Mouse (Mus musculus) heart, postnatal 0 days (tissue): ENCODE measurements around the gene Plekhg3. TPM values are rescaled to one million over a fixed set of nuclear protein-coding genes. Genes with fewer than 3 reads are reported as not detected.

Experiments used
- ATAC-seq: fragments of 200-750 bp; cut with Nextera tagmentation; 2 replicates; pipeline ENCODE4 v1.8.0; 2017; ENCODE audit warnings: low read depth, moderate number of reproducible peaks, moderate library complexity; ENCODE audit not compliant: insufficient read depth
- DNase-seq: peaks from one replicate; pipeline ENCODE4 v3.0.0-alpha.2; 2016; ENCODE audit warnings: low spot score
- H3K27ac ChIP-seq: fragments of 300-500 bp; sonication (generic); 2 replicates; pipeline ENCODE4 v1.5.1; 2014; ENCODE audit warnings: low read depth, mild to moderate bottlenecking
- H3K27me3 ChIP-seq: fragments of 300-500 bp; sonication (generic); 2 replicates; pipeline ENCODE4 v1.6.1; 2014; ENCODE audit warnings: low read length, mixed read lengths; ENCODE audit not compliant: control insufficient read depth, insufficient read depth
- H3K36me3 ChIP-seq: fragments of 300-500 bp; sonication (generic); replicated peaks from 2 replicates; pipeline ENCODE4 v1.6.1; 2014; ENCODE audit warnings: low read length, mixed read lengths; ENCODE audit not compliant: control insufficient read depth, insufficient read depth
- H3K4me1 ChIP-seq: fragments of 300-500 bp; sonication (generic); 2 replicates; pipeline ENCODE4 v1.6.1; 2014; ENCODE audit warnings: antibody characterized with exemption; ENCODE audit not compliant: control insufficient read depth, insufficient read depth
- H3K4me2 ChIP-seq: fragments of 300-500 bp; sonication (generic); 2 replicates; pipeline ENCODE4 v1.6.1; 2014; ENCODE audit warnings: low read depth, mild to moderate bottlenecking, low read length, moderate library complexity
- H3K4me3 ChIP-seq: fragments of 300-500 bp; sonication (generic); 2 replicates; pipeline ENCODE4 v1.5.1; 2014; ENCODE audit warnings: low read depth, low read length
- H3K9ac ChIP-seq: fragments of 300-500 bp; sonication (generic); replicated peaks from 2 replicates; pipeline ENCODE4 v1.6.1; 2014; ENCODE audit warnings: low read depth, low read length, mixed read lengths
- H3K9me3 ChIP-seq: fragments of 300-500 bp; sonication (generic); replicated peaks from 2 replicates; pipeline ENCODE4 v1.6.1; 2016; ENCODE audit warnings: low read length; ENCODE audit not compliant: control insufficient read depth
- CTCF ChIP-seq: IDR thresholded peaks from 2 replicates; pipeline ENCODE4 v1.5.1; 2016; ENCODE audit warnings: antibody characterized with exemption, control low read depth, low read depth
- EP300 ChIP-seq: IDR thresholded peaks from 2 replicates; pipeline ENCODE4 v1.6.1; 2016; ENCODE audit warnings: antibody characterized with exemption, low read depth
- whole genome bisulfite sequencing: fragments of 180-500 bp; shearing (Covaris S2); extraction: QIAGEN DNeasy Blood & Tissue Kit; methylation state at CpG from one replicate; pipeline ENCODE4 v1.1.7; 2014; 5-methylcytosine and 5-hydroxymethylcytosine counted together
- polyA plus RNA-seq: library from polyadenylated mRNA; unstranded; fragments of >200 nt; fragmentation: Nextera tagmentation; extraction: Ambion mirVana; gene quantifications from 2 replicates; pipeline ENCODE4 v1.2.1, GENCODE M21; 2015
- total RNA-seq: library from RNA; depleted of rRNA; stranded (reverse); fragments of >200 nt; gene quantifications from 2 replicates; pipeline ENCODE4 v1.2.3, GENCODE M21; 2014; ENCODE audit warnings: low replicate concordance

Plekhg3 gene
- total and polyA plus RNA-seq, 2 experiments from 2014 or later: 3.7 to 21.7 TPM

DNA sequence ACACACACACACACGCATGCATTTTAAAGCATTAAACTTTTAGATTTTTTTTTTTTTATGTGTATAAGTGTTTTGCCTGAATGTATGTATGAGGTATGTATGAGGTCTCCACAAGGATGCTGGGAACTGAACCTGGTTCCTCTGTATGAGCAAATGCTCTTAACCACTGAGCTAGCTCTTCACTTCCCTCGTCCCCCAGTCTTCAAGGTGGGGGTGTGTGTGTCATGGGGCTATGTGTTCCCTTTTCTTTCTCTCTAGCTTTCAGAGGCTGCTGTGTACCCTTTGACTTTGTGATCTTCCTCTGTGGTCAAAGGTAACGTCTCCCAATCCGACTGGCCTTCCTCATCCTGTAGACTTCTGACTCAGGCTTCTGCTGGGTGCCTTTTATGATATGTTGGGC, 22.3 kb downstream of the Plekhg3 start:
- no peak overlapping the region for H3K27ac ChIP-seq
- TF ChIP-seq CTCF (no peak), EP300 (no peak)
- no peak for DNase-seq

DNA sequence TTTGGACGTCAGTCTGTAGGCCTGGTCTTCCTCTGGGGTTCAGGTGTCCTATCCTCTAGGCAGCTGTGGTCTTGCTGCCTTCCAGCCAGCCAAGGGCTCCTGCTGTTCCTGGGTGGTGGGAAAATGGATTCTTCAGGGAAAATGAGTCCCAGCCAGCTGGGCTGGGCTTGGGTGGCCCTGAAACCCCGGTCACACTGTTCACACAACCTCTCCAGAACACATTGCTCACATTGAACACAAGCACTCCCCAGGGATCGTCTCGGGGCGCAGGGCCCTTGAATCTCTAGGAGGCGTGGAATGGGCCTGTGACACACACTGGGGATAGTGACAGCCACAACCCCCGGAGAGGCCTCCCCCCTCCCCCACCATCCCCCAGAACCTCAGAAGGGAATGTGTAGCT, 23.2 kb downstream of the Plekhg3 start:
- H3K36me3 ChIP-seq: no peaks in the 10 kb centered on the region
- peaks cover 36% of the 10 kb centered on the region for H3K4me1 ChIP-seq
- H3K9ac ChIP-seq: no peak overlapping the region; the same call in 1 of the 2 replicates
- peak overlapping the region; percentile 40; the same call in 1 of the 2 replicates for H3K27ac ChIP-seq
- H3K4me2 ChIP-seq: no peak overlapping the region
- no peak overlapping the region for H3K4me3 ChIP-seq
- DNase-seq (no peak), ATAC-seq (no peak)
- TF ChIP-seq EP300 (no peak), CTCF (no peak)
- no peaks in the 10 kb centered on the region for H3K9me3 ChIP-seq
- no peaks in the 10 kb centered on the region for H3K27me3 ChIP-seq
- WGBS: 67% methylated on average over 7 of the region's 7 CpGs

More for the DNA sequence above, 22.3 kb downstream of the Plekhg3 start:
- no peaks in the 10 kb centered on the region for H3K36me3 ChIP-seq
- no peak overlapping the region for H3K9ac ChIP-seq
- no peak overlapping the region for H3K4me2 ChIP-seq
- WGBS: 80% methylated on average over 4 of the region's 4 CpGs
- no peak for ATAC-seq
- H3K4me1 ChIP-seq: peaks cover 44% of the 10 kb centered on the region
- H3K4me3 ChIP-seq: no peak overlapping the region
- no peaks in the 10 kb centered on the region for H3K27me3 ChIP-seq
- no peaks in the 10 kb centered on the region for H3K9me3 ChIP-seq

GRCm38 (mm10) chr12:76554392-76554791, 23.7 kb downstream of the Plekhg3 start:
- no peak overlapping the region for H3K4me2 ChIP-seq
- no peaks in the 10 kb centered on the region for H3K27me3 ChIP-seq
- no peak for DNase-seq
- 0 out of 2 replicates have a peak overlapping the region, but pooled peaks have one; percentile 40 for H3K27ac ChIP-seq
- TF ChIP-seq EP300: no peak
- TF ChIP-seq CTCF: no peak
- WGBS: 82% methylated on average over 3 of the region's 3 CpGs
- H3K36me3 ChIP-seq: no peaks in the 10 kb centered on the region
- H3K9ac ChIP-seq: no peak overlapping the region
- H3K4me1 ChIP-seq: peaks cover 35% of the 10 kb centered on the region
- no peak overlapping the region for H3K4me3 ChIP-seq
- no peak for ATAC-seq
- no peaks in the 10 kb centered on the region for H3K9me3 ChIP-seq

DNA sequence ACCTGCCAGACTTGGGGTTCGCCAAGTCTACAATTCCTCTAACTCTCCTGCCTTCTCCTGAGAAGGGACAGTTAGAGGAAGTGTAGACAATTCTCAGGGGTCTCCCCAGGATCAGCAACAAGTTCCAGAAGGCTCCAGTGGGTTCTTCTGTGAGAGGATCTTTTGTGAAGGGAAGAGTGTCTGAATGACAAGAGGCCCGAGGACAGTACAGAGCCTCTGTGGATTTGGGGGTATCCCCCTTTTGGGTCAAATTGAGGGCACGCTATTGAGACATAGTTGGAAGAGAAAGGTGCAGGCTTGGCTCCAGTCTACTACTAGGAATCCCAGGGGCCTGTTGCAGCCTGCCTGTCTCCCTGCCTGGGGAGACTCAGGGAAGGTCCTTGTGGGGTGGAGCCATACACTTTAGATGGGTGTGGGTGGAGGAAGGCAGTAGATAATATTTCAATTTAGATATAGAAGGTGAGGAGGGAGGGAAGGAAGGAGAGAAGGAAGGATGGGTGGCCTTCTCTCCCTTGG, 24.2 kb downstream of the Plekhg3 start:
- Histone ChIP-seq H3K36me3 (peaks cover 2% of the 10 kb centered on the region), H3K9me3 (no peaks in the 10 kb centered on the region), H3K27me3 (no peaks in the 10 kb centered on the region), H3K4me2 (no peak overlapping the region), H3K27ac (no peak overlapping the region), H3K4me3 (no peak overlapping the region), H3K9ac (no peak overlapping the region), H3K4me1 (peaks cover 35% of the 10 kb centered on the region)
- TF ChIP-seq CTCF: no peak
- TF ChIP-seq EP300: no peak
- no peak for ATAC-seq
- DNase-seq: no peak
- 81% methylated on average over 3 of the region's 3 CpGs for WGBS

DNA sequence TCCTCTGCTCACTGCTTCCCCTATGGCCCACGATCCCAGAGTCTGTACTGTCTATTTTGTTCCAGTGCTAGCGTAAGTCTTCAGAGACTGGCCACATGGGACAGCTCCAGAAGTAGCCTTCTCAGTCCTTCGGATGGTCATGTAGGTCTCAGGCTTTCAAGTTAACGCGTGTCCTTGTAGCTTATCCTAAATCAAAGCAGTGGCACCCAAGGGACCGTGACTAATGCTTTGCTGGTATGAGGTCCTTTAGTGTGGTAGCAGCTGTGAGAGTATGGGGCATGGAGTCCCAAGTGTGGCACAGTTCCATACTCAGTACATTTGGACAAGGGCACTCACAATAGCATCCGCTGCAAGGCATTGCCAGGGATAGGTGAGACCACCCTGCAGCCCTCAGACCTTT, 25.5 kb downstream of the Plekhg3 start:
- Histone ChIP-seq H3K9ac (no peak overlapping the region), H3K36me3 (peaks cover 14% of the 10 kb centered on the region), H3K4me1 (peaks cover 35% of the 10 kb centered on the region), H3K4me2 (no peak overlapping the region), H3K4me3 (no peak overlapping the region), H3K27ac (no peak overlapping the region), H3K9me3 (no peaks in the 10 kb centered on the region), H3K27me3 (no peaks in the 10 kb centered on the region)
- WGBS: 74% methylated on average over 7 of the region's 7 CpGs
- no peak for ATAC-seq
- no peak for DNase-seq
- TF ChIP-seq EP300: no peak
- no peak for TF ChIP-seq CTCF
